Mouse (Mus musculus): ENCODE data around the gene Fam53b. TPM values are rescaled to one million over a fixed set of nuclear protein-coding genes. Genes with fewer than 3 reads are reported as not detected.

Gene Fam53b
- polyA plus RNA-seq, 1 experiment from 2014 or later = 36.0 TPM

DNA sequence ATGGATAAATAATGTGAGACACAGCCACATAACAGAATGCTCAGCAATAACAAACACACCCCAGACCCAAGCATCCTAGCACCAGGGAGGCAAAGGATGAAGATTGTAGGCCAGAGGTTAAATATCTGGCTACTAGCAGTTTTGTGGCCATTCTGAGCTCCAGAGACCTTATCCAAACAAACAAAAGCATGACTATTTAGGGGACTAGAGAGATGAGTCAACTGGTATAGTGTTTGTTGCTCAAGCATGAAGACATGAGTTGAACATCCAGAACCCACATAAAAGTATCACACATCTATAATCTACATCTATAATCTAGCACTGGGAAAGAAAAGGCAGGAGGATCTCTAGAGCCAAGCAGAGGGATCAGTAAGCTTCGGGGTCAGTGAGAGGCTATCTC is 28.8 kb upstream of the Fam53b start:
- H3K9me3 ChIP-seq (ENCODE audit: control insufficient read depth, low read length) = no peaks in the 10 kb centered on the region
- H3K4me2 ChIP-seq (ENCODE audit: low read depth, low read length) = no peak overlapping the region
- H3K36me3 ChIP-seq (ENCODE audit: control insufficient read depth, insufficient read depth, low read length) = peaks cover 8% of the 10 kb centered on the region; the same call in 1 of the 2 replicates
- no peaks in the 10 kb centered on the region for H3K27me3 ChIP-seq (ENCODE audit: control insufficient read depth, insufficient read depth, low read depth, low read length)
- no peak for ATAC-seq (ENCODE audit: low read depth)
- WGBS = 88% methylated on average over 1 of the region's 1 CpGs
- no peaks in the 10 kb centered on the region for H3K4me1 ChIP-seq (replicated peaks; ENCODE audit: control insufficient read depth, insufficient read depth, low read length)
- H3K9ac ChIP-seq (ENCODE audit: low read length) = no peak overlapping the region
- H3K4me3 ChIP-seq (ENCODE audit: low read length) = no peak overlapping the region
- no peak overlapping the region for H3K27ac ChIP-seq (ENCODE audit: low read length)

DNA sequence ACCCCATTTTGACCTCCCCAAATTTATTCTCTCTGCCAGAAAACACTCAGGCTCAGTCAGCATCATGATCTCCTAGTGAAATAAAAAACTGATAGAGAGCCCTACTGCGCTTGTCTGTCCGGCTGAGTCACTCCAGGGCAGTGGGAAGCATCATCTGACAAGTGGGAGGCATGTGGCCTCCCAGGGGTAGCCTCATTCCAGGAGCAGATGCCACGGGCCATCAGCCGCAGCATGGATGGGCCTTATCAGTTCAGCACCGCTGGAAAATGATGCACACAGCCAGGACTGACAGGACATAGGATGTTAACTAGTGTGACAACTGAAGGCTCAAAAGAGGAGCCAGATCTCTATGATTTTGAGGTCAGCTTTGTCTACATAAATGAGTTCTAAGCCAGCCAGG is 27.6 kb upstream of the Fam53b start:
- WGBS = 62% methylated on average over 5 of the region's 5 CpGs
- no peak for ATAC-seq (ENCODE audit: low read depth)
- Histone ChIP-seq H3K9me3 (ENCODE audit: control insufficient read depth, low read length) (no peaks in the 10 kb centered on the region), H3K4me3 (ENCODE audit: low read length) (no peak overlapping the region), H3K27me3 (ENCODE audit: control insufficient read depth, insufficient read depth, low read depth, low read length) (no peaks in the 10 kb centered on the region), H3K4me1 (replicated peaks; ENCODE audit: control insufficient read depth, insufficient read depth, low read length) (no peaks in the 10 kb centered on the region), H3K9ac (ENCODE audit: low read length) (no peak overlapping the region), H3K4me2 (ENCODE audit: low read depth, low read length) (no peak overlapping the region), H3K27ac (ENCODE audit: low read length) (no peak overlapping the region), H3K36me3 (ENCODE audit: control insufficient read depth, insufficient read depth, low read length) (peaks cover 6% of the 10 kb centered on the region; the same call in 1 of the 2 replicates)

DNA sequence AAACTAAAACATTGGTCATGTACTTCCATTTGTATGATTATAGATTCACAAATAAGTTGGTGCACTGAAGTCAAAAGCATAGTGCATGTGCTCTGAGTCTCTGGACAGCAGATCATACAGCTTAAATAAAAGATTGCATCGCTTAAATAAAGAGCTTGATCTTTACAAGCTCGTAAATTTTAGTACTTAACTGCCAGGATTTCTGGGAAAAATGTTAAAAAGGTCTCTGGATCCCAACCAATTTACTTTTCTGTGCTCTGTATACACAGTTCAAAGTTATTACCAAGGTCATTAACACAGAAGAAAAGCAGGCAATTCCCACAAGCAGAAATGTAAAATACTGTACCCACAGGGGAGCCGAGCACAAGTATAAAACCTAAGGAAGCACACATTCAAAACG is 17.3 kb upstream of the Fam53b start:
- ATAC-seq (ENCODE audit: low read depth) = no peak
- 84% methylated on average over 4 of the region's 4 CpGs for WGBS
- no peak overlapping the region for H3K27ac ChIP-seq (ENCODE audit: low read length)

DNA sequence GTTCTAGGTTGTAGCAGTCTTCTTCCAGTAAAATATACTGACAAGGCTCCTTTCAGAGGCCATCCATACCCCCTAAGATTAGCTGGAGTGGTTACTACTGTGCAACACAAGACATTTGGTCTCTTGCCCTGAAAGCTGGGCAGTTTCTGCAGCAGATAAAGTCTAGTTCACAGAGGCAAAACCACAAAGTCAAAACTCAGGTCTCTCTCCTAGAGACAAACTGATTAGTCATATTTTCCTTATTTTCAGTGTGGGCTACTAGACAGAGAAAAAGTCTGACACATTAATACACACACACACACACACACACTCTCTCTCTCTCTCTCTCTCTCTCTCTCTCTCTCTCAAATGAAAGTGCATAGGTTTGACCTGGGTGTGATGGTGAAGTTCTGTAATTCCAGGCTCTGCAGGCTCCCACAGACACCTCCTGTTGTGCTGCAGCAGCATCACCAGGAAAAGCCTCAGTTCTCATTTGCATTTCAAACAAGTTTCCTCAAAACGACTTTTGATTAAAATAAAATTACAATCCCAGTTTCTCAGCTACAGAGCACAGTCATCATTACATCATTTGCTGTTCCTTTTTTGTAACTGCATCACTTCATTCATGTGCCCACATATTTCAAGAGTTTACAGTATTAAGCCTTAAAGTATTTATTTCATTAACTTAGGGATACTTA is 10.8 kb upstream of the Fam53b start:
- Histone ChIP-seq H3K27me3 (ENCODE audit: control insufficient read depth, insufficient read depth, low read depth, low read length) (no peaks in the 10 kb centered on the region), H3K4me1 (replicated peaks; ENCODE audit: control insufficient read depth, insufficient read depth, low read length) (no peaks in the 10 kb centered on the region), H3K9me3 (ENCODE audit: control insufficient read depth, low read length) (no peaks in the 10 kb centered on the region), H3K4me3 (ENCODE audit: low read length) (no peak overlapping the region), H3K4me2 (ENCODE audit: low read depth, low read length) (no peak overlapping the region), H3K36me3 (ENCODE audit: control insufficient read depth, insufficient read depth, low read length) (peaks cover 7% of the 10 kb centered on the region), H3K9ac (ENCODE audit: low read length) (no peak overlapping the region), H3K27ac (ENCODE audit: low read length) (no peak overlapping the region)
- ATAC-seq (ENCODE audit: low read depth) = no peak
- 21% methylated on average over 1 of the region's 1 CpGs for WGBS

More for the DNA sequence above, 17.3 kb upstream of the Fam53b start:
- Histone ChIP-seq H3K4me2 (ENCODE audit: low read depth, low read length) (no peak overlapping the region), H3K27me3 (ENCODE audit: control insufficient read depth, insufficient read depth, low read depth, low read length) (no peaks in the 10 kb centered on the region), H3K4me3 (ENCODE audit: low read length) (no peak overlapping the region), H3K9me3 (ENCODE audit: control insufficient read depth, low read length) (no peaks in the 10 kb centered on the region), H3K9ac (ENCODE audit: low read length) (no peak overlapping the region), H3K4me1 (replicated peaks; ENCODE audit: control insufficient read depth, insufficient read depth, low read length) (no peaks in the 10 kb centered on the region), H3K36me3 (ENCODE audit: control insufficient read depth, insufficient read depth, low read length) (peaks cover 15% of the 10 kb centered on the region)

DNA sequence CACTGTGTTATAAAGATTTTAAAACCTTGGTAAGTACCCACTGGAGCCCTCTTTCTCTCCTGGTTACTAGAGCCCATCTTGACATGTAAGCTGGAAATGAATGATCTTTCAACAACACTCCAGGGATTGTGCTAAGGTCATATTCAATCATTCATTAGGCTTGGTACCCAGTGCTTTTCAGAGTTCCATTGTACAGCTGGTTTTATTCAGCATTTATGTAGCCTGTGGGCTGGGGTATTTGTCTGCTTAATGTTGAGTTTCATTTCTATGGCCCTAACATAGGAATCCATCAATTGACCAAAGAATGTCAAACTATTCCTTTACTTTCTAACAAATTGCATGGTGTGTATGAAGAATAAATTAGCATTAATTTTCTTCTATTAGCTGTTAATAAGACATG is 10.1 kb upstream of the Fam53b start:
- H3K9me3 ChIP-seq (ENCODE audit: control insufficient read depth, low read length) = no peaks in the 10 kb centered on the region
- no peak overlapping the region for H3K9ac ChIP-seq (ENCODE audit: low read length)
- peaks cover 7% of the 10 kb centered on the region for H3K36me3 ChIP-seq (ENCODE audit: control insufficient read depth, insufficient read depth, low read length)
- no peak overlapping the region for H3K27ac ChIP-seq (ENCODE audit: low read length)
- H3K4me3 ChIP-seq (ENCODE audit: low read length) = no peak overlapping the region
- H3K4me1 ChIP-seq (replicated peaks; ENCODE audit: control insufficient read depth, insufficient read depth, low read length) = no peaks in the 10 kb centered on the region
- no peak overlapping the region for H3K4me2 ChIP-seq (ENCODE audit: low read depth, low read length)
- H3K27me3 ChIP-seq (ENCODE audit: control insufficient read depth, insufficient read depth, low read depth, low read length) = no peaks in the 10 kb centered on the region
- no peak for ATAC-seq (ENCODE audit: low read depth)

DNA sequence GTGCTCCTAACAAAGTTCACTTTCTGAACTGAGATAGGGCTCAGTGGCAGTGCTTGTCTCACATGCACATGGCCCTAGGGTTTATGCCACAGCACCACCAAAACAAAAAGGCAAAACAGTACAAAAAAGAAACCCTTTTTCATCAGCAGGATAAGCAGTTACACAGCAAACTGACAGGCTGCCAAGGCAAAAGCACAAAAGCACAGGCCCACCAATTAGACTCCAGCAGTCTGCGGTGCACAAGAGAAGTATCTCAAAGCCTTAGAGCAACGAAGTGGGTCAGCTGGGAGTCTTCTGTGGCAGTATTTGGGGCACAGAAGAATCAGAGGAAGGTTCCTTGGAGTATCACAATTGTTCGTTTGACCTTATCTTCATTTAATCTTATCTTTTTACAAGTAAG is 7.0 kb upstream of the Fam53b start:
- WGBS = 75% methylated on average over 3 of the region's 3 CpGs
- H3K27me3 ChIP-seq (ENCODE audit: control insufficient read depth, insufficient read depth, low read depth, low read length) = no peaks in the 10 kb centered on the region
- no peak overlapping the region for H3K4me3 ChIP-seq (ENCODE audit: low read length)
- no peak for ATAC-seq (ENCODE audit: low read depth)
- H3K9me3 ChIP-seq (ENCODE audit: control insufficient read depth, low read length) = no peaks in the 10 kb centered on the region
- H3K4me2 ChIP-seq (ENCODE audit: low read depth, low read length) = no peak overlapping the region
- H3K36me3 ChIP-seq (ENCODE audit: control insufficient read depth, insufficient read depth, low read length) = peaks cover 4% of the 10 kb centered on the region
- no peak overlapping the region for H3K27ac ChIP-seq (ENCODE audit: low read length)
- no peaks in the 10 kb centered on the region for H3K4me1 ChIP-seq (replicated peaks; ENCODE audit: control insufficient read depth, insufficient read depth, low read length)
- H3K9ac ChIP-seq (ENCODE audit: low read length) = no peak overlapping the region

DNA sequence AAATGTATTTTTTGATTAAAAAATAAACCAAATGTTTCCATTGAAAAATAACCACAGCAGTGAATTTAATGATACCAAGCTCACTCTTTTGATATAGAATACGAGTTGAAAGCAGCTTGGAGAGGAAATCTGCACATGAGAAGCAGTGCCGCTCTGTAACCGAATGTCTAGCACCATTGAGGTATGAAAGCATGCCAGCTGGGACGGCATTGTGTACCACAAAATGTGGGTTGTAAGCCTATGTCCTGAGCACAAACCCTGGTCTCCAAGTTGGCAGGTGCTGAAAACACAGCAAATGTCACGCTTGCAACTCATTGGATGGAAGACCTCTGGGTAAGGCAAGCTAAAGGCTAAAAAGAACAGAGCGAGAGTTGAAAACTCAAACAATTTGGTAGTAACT is 3.4 kb upstream of the Fam53b start:
- ATAC-seq (ENCODE audit: low read depth) = no peak
- Histone ChIP-seq H3K9me3 (ENCODE audit: control insufficient read depth, low read length) (no peaks in the 10 kb centered on the region), H3K36me3 (ENCODE audit: control insufficient read depth, insufficient read depth, low read length) (no peaks in the 10 kb centered on the region)

DNA sequence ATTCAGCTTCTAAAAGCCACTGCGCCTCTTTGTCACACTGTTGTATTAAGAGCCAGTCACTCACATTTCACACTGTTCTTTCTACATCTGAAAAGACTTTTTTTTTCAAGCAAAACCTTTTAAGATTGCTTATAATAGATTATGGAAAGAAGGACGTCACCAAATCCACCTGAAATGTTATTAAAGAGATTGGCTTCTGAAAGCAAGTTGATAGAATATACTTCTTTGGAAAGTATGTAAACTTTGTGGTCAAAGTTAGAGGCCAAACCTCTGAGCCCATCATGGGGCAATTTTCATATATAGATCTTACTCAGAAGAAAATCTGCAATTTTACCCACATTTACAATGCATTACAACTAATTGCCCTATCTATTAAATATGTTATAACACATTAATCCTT is 2.8 kb upstream of the Fam53b start:
- no peak overlapping the region for H3K4me3 ChIP-seq (ENCODE audit: low read length)
- 81% methylated on average over 2 of the region's 2 CpGs for WGBS

More for the DNA sequence above, 3.4 kb upstream of the Fam53b start:
- H3K4me1 ChIP-seq (replicated peaks; ENCODE audit: control insufficient read depth, insufficient read depth, low read length) = peaks cover 9% of the 10 kb centered on the region
- no peak overlapping the region for H3K4me3 ChIP-seq (ENCODE audit: low read length)
- no peak overlapping the region for H3K27ac ChIP-seq (ENCODE audit: low read length)
- no peak overlapping the region for H3K9ac ChIP-seq (ENCODE audit: low read length)
- H3K27me3 ChIP-seq (ENCODE audit: control insufficient read depth, insufficient read depth, low read depth, low read length) = no peaks in the 10 kb centered on the region
- H3K4me2 ChIP-seq (ENCODE audit: low read depth, low read length) = no peak overlapping the region
- WGBS = 95% methylated on average over 6 of the region's 6 CpGs

DNA sequence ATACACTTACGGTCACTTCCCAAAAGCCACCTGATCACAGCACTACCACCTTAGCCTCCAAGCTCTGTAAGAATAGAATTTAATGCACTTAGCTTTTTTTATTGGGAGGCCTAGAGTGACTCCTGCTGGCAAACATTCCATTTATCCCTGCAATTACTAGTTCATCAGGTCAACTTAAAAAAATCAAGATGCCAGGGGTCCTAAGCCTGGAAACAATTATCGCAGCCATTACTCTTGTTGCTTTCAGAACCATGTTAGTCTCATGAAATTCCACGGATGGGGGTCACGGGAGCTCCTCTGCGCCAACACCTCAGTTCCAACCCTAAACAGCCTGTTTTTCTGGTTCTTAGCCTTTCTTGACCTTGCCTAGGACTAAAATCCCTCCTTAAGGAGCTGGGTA is 1.4 kb upstream of the Fam53b start:
- Histone ChIP-seq H3K9me3 (ENCODE audit: control insufficient read depth, low read length) (no peaks in the 10 kb centered on the region), H3K27ac (ENCODE audit: low read length) (no peak overlapping the region), H3K4me3 (ENCODE audit: low read length) (no peak overlapping the region), H3K9ac (ENCODE audit: low read length) (no peak overlapping the region; the same call in 1 of the 2 replicates), H3K4me1 (replicated peaks; ENCODE audit: control insufficient read depth, insufficient read depth, low read length) (peaks cover 22% of the 10 kb centered on the region), H3K36me3 (ENCODE audit: control insufficient read depth, insufficient read depth, low read length) (no peaks in the 10 kb centered on the region), H3K27me3 (ENCODE audit: control insufficient read depth, insufficient read depth, low read depth, low read length) (no peaks in the 10 kb centered on the region), H3K4me2 (ENCODE audit: low read depth, low read length) (no peak overlapping the region)
- ATAC-seq (ENCODE audit: low read depth) = no peak
- WGBS = 62% methylated on average over 5 of the region's 5 CpGs

More for the DNA sequence above, 2.8 kb upstream of the Fam53b start:
- Histone ChIP-seq H3K4me2 (ENCODE audit: low read depth, low read length) (no peak overlapping the region), H3K4me1 (replicated peaks; ENCODE audit: control insufficient read depth, insufficient read depth, low read length) (peaks cover 9% of the 10 kb centered on the region), H3K36me3 (ENCODE audit: control insufficient read depth, insufficient read depth, low read length) (no peaks in the 10 kb centered on the region), H3K27ac (ENCODE audit: low read length) (no peak overlapping the region), H3K27me3 (ENCODE audit: control insufficient read depth, insufficient read depth, low read depth, low read length) (no peaks in the 10 kb centered on the region), H3K9ac (ENCODE audit: low read length) (no peak overlapping the region), H3K9me3 (ENCODE audit: control insufficient read depth, low read length) (no peaks in the 10 kb centered on the region)
- no peak for ATAC-seq (ENCODE audit: low read depth)

DNA sequence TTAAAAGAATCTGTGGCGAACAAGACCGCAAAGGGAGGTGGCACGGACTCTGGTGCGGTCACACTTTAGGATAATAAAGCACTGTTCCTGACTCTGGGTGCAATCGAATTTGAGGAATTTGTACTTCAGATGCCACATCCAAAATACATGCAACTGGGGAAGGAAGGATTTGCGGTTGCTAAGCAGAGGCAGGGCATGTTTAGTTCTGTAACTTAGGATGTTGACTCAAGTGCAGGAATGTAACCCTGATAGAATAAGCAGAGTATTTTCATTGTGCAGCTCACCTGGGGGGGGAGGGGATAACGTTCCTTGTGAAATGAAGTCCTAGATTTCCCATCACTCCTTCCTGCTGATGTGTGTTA is 384 bp upstream of the Fam53b start:
- peak overlapping the region; percentile 96 for H3K27ac ChIP-seq (ENCODE audit: low read length)
- ATAC-seq (ENCODE audit: low read depth) = peak; percentile 19
- under 1% methylated on average over 7 of the region's 7 CpGs for WGBS
- no peaks in the 10 kb centered on the region for H3K9me3 ChIP-seq (ENCODE audit: control insufficient read depth, low read length)
- H3K4me2 ChIP-seq (ENCODE audit: low read depth, low read length) = peak overlapping the region; percentile 79
- peak overlapping the region; percentile 94 for H3K9ac ChIP-seq (ENCODE audit: low read length)
- peaks cover 32% of the 10 kb centered on the region for H3K4me1 ChIP-seq (replicated peaks; ENCODE audit: control insufficient read depth, insufficient read depth, low read length)
- H3K4me3 ChIP-seq (ENCODE audit: low read length) = peak overlapping the region; percentile 80
- H3K27me3 ChIP-seq (ENCODE audit: control insufficient read depth, insufficient read depth, low read depth, low read length) = no peaks in the 10 kb centered on the region
- H3K36me3 ChIP-seq (ENCODE audit: control insufficient read depth, insufficient read depth, low read length) = no peaks in the 10 kb centered on the region

All from lung, embryonic 16.5 days (tissue).